Mouse (Mus musculus): ENCODE results near the gene Olfr316.

- TF ChIP-seq CTCF (conservative IDR thresholded peaks at IDR 0.05; ENCODE audit: low read length) (no peak), POU5F1 (IDR thresholded peaks at IDR 0.05; ENCODE audit: borderline replicate concordance, low read length) (no peak), NANOG (IDR thresholded peaks at IDR 0.05; ENCODE audit: borderline replicate concordance, low read length) (no peak)
These were observed 47.2 kb downstream of the Olfr316 start for GRCm38 (mm10) chr11:58799747-58800146.

Measured in E14TG2a.4 (cell line).